Mouse (Mus musculus) intestine, embryonic 14.5 days (tissue): ENCODE results near the gene Spock1. TPM values are rescaled to one million over a fixed set of nuclear protein-coding genes. Genes with fewer than 3 reads are reported as not detected.

Experiments used
- ATAC-seq: fragments of 200-750 bp; cut with Nextera tagmentation; replicated peaks from 2 replicates; pipeline ENCODE4 v1.8.0; 2017; ENCODE audit warnings: low read depth, moderate number of reproducible peaks, moderate TSS enrichment, moderate library complexity; ENCODE audit not compliant: low FRiP score, low TSS enrichment
- DNase-seq: peaks from one replicate; pipeline ENCODE4 v3.0.0-alpha.2; 2018; ENCODE audit warnings: low spot score
- H3K27ac ChIP-seq: fragments of 300-500 bp; sonication (generic); 2 replicates; pipeline ENCODE4 v1.5.1; 2014; ENCODE audit warnings: low read depth, mild to moderate bottlenecking, control low read depth
- H3K27me3 ChIP-seq: fragments of 300-500 bp; sonication (generic); replicated peaks from 2 replicates; pipeline ENCODE4 v1.6.1; 2014; ENCODE audit warnings: low read length, control low read depth; ENCODE audit not compliant: control insufficient read depth, insufficient read depth
- H3K36me3 ChIP-seq: fragments of 300-500 bp; sonication (generic); 2 replicates; pipeline ENCODE4 v1.6.1; 2014; ENCODE audit warnings: low read length, control low read depth; ENCODE audit not compliant: control insufficient read depth, insufficient read depth
- H3K4me1 ChIP-seq: fragments of 300-500 bp; sonication (generic); replicated peaks from 2 replicates; pipeline ENCODE4 v1.6.1; 2014; ENCODE audit warnings: low read length, control low read depth, mixed read lengths; ENCODE audit not compliant: control insufficient read depth, insufficient read depth
- H3K4me2 ChIP-seq: fragments of 300-500 bp; sonication (generic); 2 replicates; pipeline ENCODE4 v1.6.1; 2014; ENCODE audit warnings: low read length
- H3K4me3 ChIP-seq: fragments of 300-500 bp; sonication (generic); 2 replicates; pipeline ENCODE4 v1.5.1; 2014; ENCODE audit warnings: low read depth, low read length, control low read depth, mixed read lengths
- H3K9ac ChIP-seq: fragments of 300-500 bp; sonication (generic); 2 replicates; pipeline ENCODE4 v1.6.1; 2014; ENCODE audit warnings: mild to moderate bottlenecking, low read length
- H3K9me3 ChIP-seq: fragments of 300-500 bp; sonication (generic); 2 replicates; pipeline ENCODE4 v1.6.1; 2016; ENCODE audit warnings: low read length, control low read depth; ENCODE audit not compliant: control insufficient read depth
- WGBS: fragments of 180-500 bp; shearing (Covaris S2); extraction: QIAGEN DNeasy Blood & Tissue Kit; methylation state at CpG from one replicate; pipeline ENCODE4 v1.1.7; 2014; 5-methylcytosine and 5-hydroxymethylcytosine counted together
- polyA plus RNA-seq: library from polyadenylated mRNA; unstranded; fragments of >200 nt; fragmentation: Nextera tagmentation; extraction: Ambion mirVana; gene quantifications from 2 replicates; pipeline ENCODE4 v1.2.1, GENCODE M21; 2014

Spock1 gene
- polyA plus RNA-seq, 1 experiment from 2014 or later = 5.1 TPM

DNA sequence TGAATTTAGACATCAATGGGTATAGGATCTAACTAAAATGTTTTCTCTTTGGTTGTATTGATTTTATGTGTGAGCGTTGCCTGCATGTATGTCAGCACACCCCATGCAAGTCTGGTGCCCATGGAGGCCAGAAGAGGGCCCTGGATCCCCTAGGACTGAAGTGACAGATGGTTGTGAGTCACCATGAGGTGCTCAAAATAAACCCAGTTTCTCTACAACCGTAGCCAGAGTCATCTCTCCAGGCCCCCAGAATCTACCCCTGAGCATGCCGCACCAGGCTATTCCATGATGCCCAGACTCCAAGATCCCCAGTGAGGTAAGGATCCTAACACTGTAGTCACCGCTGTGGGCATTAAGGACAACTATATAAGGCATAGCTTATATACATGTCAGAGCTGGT, 474.3 kb downstream of the Spock1 start:
- no peak overlapping the region for H3K4me3 ChIP-seq
- H3K4me2 ChIP-seq = no peak overlapping the region
- H3K36me3 ChIP-seq = no peaks in the 10 kb centered on the region
- no peak overlapping the region for H3K9ac ChIP-seq
- ATAC-seq (no peak), DNase-seq (no peak)
- no peaks in the 10 kb centered on the region for H3K9me3 ChIP-seq
- no peak overlapping the region for H3K27ac ChIP-seq
- no peaks in the 10 kb centered on the region for H3K4me1 ChIP-seq
- WGBS = 92% methylated on average over 4 of the region's 4 CpGs
- no peaks in the 10 kb centered on the region for H3K27me3 ChIP-seq

GRCm38 (mm10) chr13:57431815-57432214, 476.3 kb downstream of the Spock1 start:
- no peaks in the 10 kb centered on the region for H3K36me3 ChIP-seq
- no peak overlapping the region for H3K4me2 ChIP-seq
- no peaks in the 10 kb centered on the region for H3K4me1 ChIP-seq
- no peak overlapping the region for H3K9ac ChIP-seq
- ATAC-seq = no peak
- no peaks in the 10 kb centered on the region for H3K9me3 ChIP-seq
- H3K4me3 ChIP-seq = no peak overlapping the region
- no peaks in the 10 kb centered on the region for H3K27me3 ChIP-seq
- DNase-seq = no peak
- WGBS = 94% methylated on average over 4 of the region's 4 CpGs
- no peak overlapping the region for H3K27ac ChIP-seq

- Histone ChIP-seq H3K27ac (no peak overlapping the region), H3K9ac (no peak overlapping the region), H3K27me3 (no peaks in the 10 kb centered on the region), H3K9me3 (no peaks in the 10 kb centered on the region), H3K4me2 (no peak overlapping the region), H3K4me3 (no peak overlapping the region), H3K4me1 (no peaks in the 10 kb centered on the region), H3K36me3 (no peaks in the 10 kb centered on the region)
- WGBS = 76% methylated on average over 14 of the region's 14 CpGs
- DNase-seq (no peak), ATAC-seq (no peak)
These were observed 479.3 kb downstream of the Spock1 start for GRCm38 (mm10) chr13:57428840-57429239.

- 87% methylated on average over 5 of the region's 5 CpGs for WGBS
- DNase-seq (no peak), ATAC-seq (no peak)
- no peaks in the 10 kb centered on the region for H3K27me3 ChIP-seq
- 0 out of 2 replicates have a peak, but pooled peaks cover 4% of the 10 kb centered on the region for H3K4me1 ChIP-seq
- H3K9me3 ChIP-seq = no peaks in the 10 kb centered on the region
- no peak overlapping the region for H3K27ac ChIP-seq
- H3K4me2 ChIP-seq = no peak overlapping the region
- no peak overlapping the region for H3K9ac ChIP-seq
- no peaks in the 10 kb centered on the region for H3K36me3 ChIP-seq
- no peak overlapping the region for H3K4me3 ChIP-seq
These were observed 489.4 kb downstream of the Spock1 start for GRCm38 (mm10) chr13:57418781-57419180.

DNA sequence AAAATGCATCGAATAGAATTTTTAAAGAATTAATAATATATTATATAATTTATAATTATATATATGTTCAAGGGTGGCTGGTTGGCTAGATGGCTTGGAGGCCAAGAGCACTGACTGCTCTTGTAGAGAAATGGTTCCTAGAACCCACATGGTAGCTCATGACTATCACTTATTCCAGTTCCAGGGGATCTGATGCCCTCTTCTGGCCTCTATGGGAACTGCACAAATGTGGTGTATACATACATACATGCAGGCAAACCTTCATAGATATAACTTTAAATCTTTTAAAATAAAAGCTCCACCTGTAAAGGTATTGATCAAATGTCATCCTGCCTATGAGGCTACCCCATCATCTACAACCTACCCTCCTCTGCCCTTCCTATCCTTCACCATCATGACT, 493.4 kb downstream of the Spock1 start:
- H3K27ac ChIP-seq = no peak overlapping the region
- no peaks in the 10 kb centered on the region for H3K4me1 ChIP-seq
- H3K36me3 ChIP-seq = no peaks in the 10 kb centered on the region
- DNase-seq (no peak), ATAC-seq (no peak)
- no peak overlapping the region for H3K4me3 ChIP-seq
- 96% methylated on average over 1 of the region's 1 CpGs for WGBS
- no peak overlapping the region for H3K4me2 ChIP-seq
- H3K9me3 ChIP-seq = no peaks in the 10 kb centered on the region
- no peaks in the 10 kb centered on the region for H3K27me3 ChIP-seq
- H3K9ac ChIP-seq = no peak overlapping the region

- Histone ChIP-seq H3K4me3 (no peak overlapping the region), H3K36me3 (no peaks in the 10 kb centered on the region), H3K4me2 (no peak overlapping the region), H3K9me3 (no peaks in the 10 kb centered on the region), H3K9ac (no peak overlapping the region), H3K27me3 (no peaks in the 10 kb centered on the region), H3K27ac (no peak overlapping the region), H3K4me1 (no peaks in the 10 kb centered on the region)
- ATAC-seq (no peak), DNase-seq (no peak)
- WGBS = 86% methylated on average over 4 of the region's 4 CpGs
These were observed 500.5 kb downstream of the Spock1 start for GRCm38 (mm10) chr13:57407666-57408065.

- DNase-seq (no peak), ATAC-seq (no peak)
- Histone ChIP-seq H3K36me3 (no peaks in the 10 kb centered on the region), H3K4me2 (no peak overlapping the region), H3K9ac (no peak overlapping the region), H3K27ac (no peak overlapping the region), H3K27me3 (no peaks in the 10 kb centered on the region), H3K4me1 (no peaks in the 10 kb centered on the region), H3K4me3 (no peak overlapping the region), H3K9me3 (no peaks in the 10 kb centered on the region)
- WGBS = 82% methylated on average over 7 of the region's 7 CpGs
These were observed 505.7 kb downstream of the Spock1 start for GRCm38 (mm10) chr13:57402386-57402785.

GRCm38 (mm10) chr13:57372141-57372700, 535.9 kb downstream of the Spock1 start:
- H3K4me2 ChIP-seq = no peak overlapping the region
- no peak for DNase-seq
- H3K9me3 ChIP-seq = no peaks in the 10 kb centered on the region
- H3K27me3 ChIP-seq = no peaks in the 10 kb centered on the region
- 79% methylated on average over 14 of the region's 14 CpGs for WGBS
- no peak for ATAC-seq
- no peaks in the 10 kb centered on the region for H3K36me3 ChIP-seq
- no peak overlapping the region for H3K9ac ChIP-seq
- no peak overlapping the region for H3K4me3 ChIP-seq
- H3K4me1 ChIP-seq = no peaks in the 10 kb centered on the region
- no peak overlapping the region for H3K27ac ChIP-seq
